Mouse (Mus musculus) gastrocnemius, postnatal 14 days (tissue): ENCODE measurements around the gene 3425401B19Rik. TPM values are rescaled to one million over a fixed set of nuclear protein-coding genes. Genes with fewer than 3 reads are reported as not detected.

ENCODE experiments used
- DNase-seq: peaks from one replicate; pipeline ENCODE4 v3.0.0; 2021; ENCODE audit warnings: mixed read lengths
- intact Hi-C: fragments of 180-260 bp; cut with DNase I; formaldehyde crosslinking; loops from one replicate; pipeline ENCODE4 v1.15.1; 2025; ENCODE audit warnings: low total_unique reads
- long read RNA-seq, 2 experiments: library from polyadenylated mRNA; stranded (forward); transcript quantifications; one replicate each; pipeline ENCODE4 v2.0.0; 2021
- total RNA-seq, 2 experiments: library from RNA; stranded (reverse); gene quantifications; 2 replicates each; pipeline ENCODE4 v1.2.3; 2021

The 3425401B19Rik gene
- 100 to 1,000 TPM; 214 to 233 TPM for total RNA-seq
- long read RNA-seq, experiment 1, full-length matches to known transcripts, result 5 of 27 reads
- long read RNA-seq, experiment 1, partial matches to known transcripts, result 1 of 27 reads
- long read RNA-seq, experiment 1, other reads (novel, unspliced or antisense), result 21 of 27 reads
- long read RNA-seq, experiment 2, full-length matches to known transcripts, result 6 of 39 reads
- long read RNA-seq, experiment 2, partial matches to known transcripts, result 1 of 39 reads
- long read RNA-seq, experiment 2, other reads (novel, unspliced or antisense), result 32 of 39 reads

DNA sequence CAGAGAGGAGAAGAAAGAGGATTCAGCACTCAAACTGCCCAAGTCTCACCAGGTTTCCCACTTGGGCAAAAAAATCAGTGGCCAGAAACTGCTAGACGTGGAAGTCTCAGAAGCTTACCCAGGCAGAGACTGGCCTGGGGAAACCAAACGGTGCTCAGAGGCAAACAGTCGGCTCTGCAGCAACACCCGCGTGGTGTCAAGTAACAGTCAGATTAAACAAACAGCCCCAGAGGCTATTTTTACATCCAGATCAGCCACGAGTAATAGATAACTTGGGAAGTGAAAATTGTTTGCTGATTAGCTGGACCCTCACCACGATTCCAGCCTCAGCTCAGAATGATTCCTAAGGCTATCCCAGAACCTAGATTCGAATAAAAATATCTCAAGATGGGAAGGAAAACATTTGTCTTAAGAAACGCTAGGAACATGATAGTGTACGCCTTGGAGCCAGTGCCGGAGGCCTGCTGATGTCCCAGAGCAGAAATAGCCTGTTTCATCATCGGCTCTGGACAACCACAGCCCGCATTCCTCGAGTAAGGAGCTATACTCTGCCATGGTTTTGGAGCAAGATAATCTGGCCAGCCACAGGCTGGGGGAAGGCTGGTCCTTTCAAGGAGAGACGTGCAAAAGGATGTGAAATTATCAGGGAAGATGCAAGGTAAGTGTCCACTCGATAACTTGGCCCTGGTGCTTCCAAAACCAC is at the start of gene 3425401B19Rik:
TSS of gene 3425401B19Rik (minus strand) at position 170 of the 703 bp plus-strand sequence.
- intact Hi-C loops, result no loop called here
- no peak for DNase-seq

DNA sequence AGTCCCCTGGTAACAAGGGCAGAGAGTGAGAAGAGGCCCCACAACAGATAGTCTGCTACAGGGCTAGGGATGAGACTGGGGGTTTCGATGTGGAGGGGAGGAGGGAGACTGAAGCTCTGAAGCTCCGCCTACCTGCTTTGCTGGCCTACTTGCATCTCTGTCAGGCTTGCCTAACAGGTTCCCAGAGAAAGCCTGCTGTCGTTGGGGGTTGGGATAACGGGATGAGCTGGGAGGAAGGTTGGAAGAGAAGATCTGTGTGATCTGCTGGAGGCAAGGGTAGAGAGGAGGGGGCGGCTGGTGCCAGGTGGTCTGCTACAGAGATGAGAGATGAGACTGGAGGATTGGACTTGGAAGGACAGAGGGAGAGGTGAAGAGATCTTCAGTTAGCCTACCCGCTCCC is 47.9 kb upstream of the 3425401B19Rik start:
- no peak for DNase-seq
- intact Hi-C loops, result no loop called here

DNA sequence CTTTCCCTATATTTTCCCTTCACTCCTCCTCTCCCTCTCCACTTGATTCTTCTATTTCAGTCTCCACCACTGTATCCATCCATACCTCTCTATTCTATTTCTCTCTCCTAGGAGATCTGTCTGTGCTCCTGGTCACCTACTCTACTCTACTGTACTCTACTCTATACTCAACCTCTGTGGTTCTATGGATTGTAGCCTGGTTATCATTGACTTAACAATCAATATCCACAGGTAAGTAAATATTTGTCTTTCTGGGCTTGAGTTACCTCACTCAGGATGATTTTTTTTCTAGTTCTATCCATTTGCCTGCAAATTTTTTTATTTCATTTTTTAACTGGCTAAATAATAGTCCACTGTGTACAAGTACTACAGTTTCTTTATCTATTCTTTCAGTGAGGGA is 41.8 kb upstream of the 3425401B19Rik start:
- intact Hi-C loops, result no loop called here
- DNase-seq, result no peak

DNA sequence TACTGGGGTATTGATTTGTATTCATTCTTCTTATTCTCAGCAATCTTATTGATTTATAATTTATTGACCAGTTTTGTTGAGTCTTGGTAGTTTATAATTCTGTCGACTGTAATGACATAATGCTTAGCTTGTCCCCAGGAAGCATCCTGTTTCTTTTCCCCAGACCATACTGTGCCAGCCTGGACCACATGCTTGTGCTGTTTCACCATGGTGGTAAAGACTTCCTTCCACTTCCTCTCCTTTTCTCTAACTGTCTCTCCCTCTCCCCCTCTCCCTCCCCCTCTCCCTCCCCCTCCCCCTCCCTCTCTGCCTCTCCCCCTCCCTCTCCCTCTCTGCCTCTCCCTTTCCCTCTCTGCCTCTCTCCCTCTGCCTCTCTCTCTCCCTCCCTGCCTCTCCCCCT is 36.4 kb upstream of the 3425401B19Rik start:
- DNase-seq, result no peak
- intact Hi-C loops, result no loop called here

DNA sequence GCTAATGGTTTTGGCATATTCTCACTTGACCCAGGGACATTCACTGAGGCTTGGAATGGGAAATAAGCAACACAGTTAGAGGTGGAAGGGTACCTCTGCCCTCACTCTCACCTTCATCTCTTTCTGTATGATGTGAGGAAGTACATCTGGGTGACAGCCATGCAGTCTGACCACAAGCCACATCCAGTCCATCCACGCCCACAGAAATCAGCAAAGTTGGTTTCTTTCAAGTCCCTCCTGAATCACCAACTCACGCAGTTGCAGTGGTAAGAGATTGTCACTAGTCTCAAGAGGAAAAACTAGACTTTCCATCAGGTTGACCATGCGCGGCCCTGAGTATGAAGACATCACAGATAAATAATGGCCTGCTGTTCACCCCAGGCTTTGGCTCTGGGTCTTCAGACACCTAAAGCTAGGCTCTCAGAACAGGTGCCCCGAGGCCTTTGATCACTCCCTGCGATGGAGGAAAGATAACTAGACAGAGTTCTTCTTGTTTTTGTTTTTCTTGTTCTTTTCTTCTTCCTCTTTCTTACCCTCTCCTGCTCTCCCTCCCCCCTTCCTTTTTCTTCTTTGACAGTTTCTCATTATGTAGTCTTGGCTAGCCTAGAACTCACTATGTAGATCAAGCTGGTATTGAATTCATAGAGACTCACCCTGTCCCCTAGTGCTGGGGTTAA is 31.8 kb upstream of the 3425401B19Rik start:
- DNase-seq, result no peak

DNA sequence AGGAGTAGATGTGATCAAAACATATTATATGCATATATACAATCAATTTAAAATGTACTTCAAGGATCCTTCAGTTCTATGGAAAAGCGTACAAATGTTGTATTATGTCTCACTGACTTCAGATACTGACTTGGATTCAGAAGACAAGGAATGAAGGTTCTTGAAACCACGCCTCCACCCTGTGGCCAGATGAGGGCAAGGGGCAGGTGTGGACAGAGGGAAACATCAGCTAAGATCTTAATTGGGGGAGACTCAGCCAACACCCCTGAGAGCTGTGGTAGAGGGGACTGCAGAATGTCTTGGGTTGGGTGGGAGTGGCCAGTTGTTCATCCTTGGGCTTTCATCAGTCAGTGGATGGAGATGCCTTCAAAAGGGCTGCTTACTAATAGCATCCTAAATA is 30.4 kb upstream of the 3425401B19Rik start:
- DNase-seq, result no peak
- intact Hi-C loops, result loop anchor here (10.0 kb wide), 1 partner anchor 91 kb away; no protein-coding TSS in a partner anchor

More for the DNA sequence above, 31.8 kb upstream of the 3425401B19Rik start:
- intact Hi-C loops, result loop anchor here (10.0 kb wide), 1 partner anchor 92 kb away; no protein-coding TSS in a partner anchor

DNA sequence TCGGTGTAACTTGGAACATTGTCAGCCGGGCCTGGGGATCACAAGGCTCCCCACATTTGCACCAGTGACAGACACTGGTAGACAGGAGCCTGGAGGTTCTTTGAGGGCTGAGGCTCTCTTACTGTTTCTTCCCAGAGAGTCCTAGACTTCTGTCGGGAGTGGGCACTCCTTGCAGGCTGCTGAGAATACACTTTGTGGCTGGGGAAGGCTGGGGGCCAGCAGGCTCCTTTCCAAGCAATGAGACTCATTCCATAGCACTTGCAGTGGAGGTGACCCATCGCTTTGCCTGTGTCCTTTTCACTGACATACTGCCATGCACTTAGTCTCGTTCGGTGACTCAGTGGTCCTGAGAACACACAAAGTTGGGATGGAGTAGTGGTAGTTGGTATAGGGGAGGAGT is 30.0 kb upstream of the 3425401B19Rik start:
- no peak for DNase-seq
- intact Hi-C loops, result loop anchor here (10.0 kb wide), 1 partner anchor 90 kb away; no protein-coding TSS in a partner anchor

DNA sequence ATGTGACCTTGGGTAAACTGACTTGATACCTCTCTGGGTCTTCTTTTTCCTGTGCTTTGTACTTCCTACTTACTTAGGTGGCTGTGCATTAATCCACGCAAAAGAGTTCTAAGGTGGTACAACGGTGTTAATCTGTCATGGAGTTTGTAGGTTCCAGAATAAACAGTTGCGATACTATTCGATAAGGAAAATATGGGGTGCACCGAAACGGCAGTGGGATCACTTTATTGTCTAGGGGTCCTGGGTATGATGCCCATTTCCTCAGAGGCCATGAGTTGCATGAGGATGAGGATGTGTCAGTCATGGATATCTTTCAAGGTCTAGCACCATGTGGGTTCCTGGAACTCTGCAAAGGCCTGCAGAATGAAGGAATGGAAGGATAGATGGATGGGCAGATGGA is 24.8 kb upstream of the 3425401B19Rik start:
- no peak for DNase-seq
- intact Hi-C loops, result loop anchor here (5.0 to 10.0 kb wide), 2 partner anchors 48 to 85 kb away; no protein-coding TSS in a partner anchor

DNA sequence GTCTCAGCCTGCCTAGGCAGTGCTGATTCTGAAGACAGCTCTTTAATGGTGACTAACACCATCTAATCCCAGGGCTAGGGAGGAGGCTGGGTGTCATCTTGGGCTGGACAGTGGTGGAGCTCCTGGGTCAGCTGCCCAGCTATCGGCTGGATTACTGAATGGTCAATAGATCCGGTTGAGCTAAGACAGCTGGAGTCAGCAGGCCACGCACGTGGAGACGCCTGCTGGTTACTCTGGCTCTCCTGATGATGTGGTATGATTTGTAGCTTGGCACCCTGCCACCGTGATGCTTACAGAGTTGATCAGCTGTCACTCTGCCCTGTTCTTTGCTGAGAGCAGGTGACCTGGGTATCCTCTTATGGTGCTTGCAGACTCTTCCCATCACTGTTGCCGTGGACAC is 23.7 kb upstream of the 3425401B19Rik start:
- intact Hi-C loops, result no loop called here
- DNase-seq, result peak; percentile 69

DNA sequence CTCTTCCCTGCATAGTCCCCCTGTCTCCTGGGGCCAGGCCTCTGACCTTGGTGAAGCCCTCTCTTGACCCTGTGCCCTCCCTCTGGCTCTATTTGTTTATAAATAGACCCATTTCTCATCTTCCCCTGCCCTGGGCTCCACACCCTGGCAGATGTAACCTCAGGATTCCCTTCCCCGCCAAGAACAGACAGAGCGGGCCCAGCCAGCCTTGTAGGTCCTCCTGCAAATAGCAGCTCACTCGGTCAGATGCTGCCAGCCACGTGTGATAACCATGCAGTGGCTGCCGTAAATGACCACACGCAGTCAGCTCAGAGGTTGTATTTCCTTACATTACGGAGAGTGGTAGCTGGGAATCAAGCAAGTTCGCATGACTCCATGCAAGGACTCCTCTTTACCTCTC is 22.8 kb upstream of the 3425401B19Rik start:
- intact Hi-C loops, result no loop called here
- peak; percentile 64 for DNase-seq

DNA sequence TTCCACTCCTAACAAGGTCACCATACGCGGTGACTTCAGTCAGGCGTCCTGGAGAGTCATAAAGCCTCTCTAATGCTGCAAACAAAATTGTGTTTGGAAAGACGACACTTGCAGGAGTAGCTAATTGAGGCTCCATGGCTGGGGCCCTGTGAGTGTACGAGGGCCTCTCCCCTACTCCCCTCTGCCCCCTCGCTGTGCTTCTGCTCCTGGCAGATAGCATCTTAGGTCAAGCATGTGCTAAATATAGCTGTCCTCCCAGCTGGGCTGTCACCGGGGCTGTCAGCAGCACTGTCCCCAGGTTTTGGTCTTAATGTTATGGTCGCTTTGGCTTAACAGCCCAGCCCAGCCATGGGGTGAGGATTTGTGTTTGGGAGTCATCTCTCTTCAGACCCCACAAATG is 15.9 kb upstream of the 3425401B19Rik start:
- peak; percentile 39 for DNase-seq
- intact Hi-C loops, result no loop called here

DNA sequence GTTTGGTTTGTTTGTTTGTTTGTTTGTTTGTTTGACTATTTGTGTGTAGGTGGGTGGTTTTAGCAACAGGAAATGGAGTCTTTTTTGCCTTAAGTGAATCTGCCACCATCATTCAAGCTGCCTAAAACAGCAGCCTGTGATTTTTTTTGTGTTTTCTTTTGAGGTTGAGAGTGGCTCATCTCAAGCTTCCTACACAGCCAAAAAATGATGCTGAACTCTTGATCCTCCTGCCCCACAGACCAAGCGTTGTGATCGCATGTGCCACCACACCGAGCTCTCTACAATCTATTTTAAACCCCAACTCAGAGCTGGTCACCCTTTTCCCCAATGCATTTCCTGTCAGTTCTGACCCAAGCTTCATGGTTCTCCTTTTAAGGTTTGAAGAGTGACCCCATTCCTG is 13.5 kb upstream of the 3425401B19Rik start:
- no peak for DNase-seq
- intact Hi-C loops, result no loop called here

DNA sequence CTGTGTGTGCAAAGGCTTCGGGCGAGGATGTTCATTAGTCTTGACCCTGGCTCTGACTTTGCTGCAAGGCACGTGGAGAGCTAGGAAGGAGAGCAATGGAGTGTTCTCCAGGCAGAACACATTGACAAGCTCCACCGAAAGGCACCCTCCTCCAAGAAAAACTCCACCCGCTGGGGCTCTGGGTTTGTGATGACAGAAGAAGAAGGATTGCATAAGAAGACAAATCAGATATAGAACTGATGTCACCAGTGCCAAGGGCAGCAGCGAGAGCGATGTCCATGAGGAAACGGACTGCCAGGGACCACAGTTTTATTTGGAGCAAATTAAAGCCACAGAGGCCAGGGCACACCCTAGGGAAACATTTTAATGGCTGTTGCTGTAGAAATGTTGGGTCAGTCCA is 12.7 kb upstream of the 3425401B19Rik start:
- intact Hi-C loops, result no loop called here
- no peak for DNase-seq

DNA sequence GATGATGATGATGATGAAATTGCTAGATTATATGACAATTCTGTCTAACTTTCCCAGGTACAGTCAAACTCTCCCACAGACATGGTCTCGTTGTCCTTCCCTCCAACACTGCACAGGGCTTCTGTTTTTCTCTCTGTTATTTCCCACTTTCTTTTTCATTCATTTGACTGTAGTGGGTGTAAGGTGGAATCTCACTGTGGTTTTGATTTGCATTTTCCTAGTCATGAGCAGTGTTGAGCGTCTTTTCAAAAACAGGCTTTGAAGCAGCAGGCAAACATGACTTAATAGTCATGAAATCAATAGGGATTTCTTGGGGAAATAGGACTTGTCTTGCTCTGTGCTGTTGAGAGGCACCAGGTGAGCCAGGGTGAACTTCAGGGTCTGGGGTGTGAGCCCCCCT is 11.3 kb upstream of the 3425401B19Rik start:
- intact Hi-C loops, result no loop called here
- DNase-seq, result no peak

DNA sequence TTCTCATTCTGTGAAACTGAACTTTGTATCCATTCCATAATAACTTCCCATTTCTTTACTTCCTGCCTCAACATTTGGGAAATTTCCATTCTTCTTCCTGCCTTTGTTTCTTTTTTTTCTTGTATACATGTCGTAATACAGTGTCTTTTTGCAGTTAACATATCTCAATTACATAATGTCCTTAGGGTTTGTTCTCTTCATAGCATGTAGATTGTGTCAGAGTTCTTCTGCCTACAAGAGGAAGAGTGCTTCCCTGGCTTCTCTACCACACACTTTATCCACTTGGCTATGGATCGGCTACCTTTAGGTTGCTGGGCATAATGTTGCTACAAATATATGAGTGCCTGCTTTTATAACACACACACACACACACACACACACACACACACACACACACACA is 10.8 kb upstream of the 3425401B19Rik start:
- no peak for DNase-seq
- intact Hi-C loops, result no loop called here

DNA sequence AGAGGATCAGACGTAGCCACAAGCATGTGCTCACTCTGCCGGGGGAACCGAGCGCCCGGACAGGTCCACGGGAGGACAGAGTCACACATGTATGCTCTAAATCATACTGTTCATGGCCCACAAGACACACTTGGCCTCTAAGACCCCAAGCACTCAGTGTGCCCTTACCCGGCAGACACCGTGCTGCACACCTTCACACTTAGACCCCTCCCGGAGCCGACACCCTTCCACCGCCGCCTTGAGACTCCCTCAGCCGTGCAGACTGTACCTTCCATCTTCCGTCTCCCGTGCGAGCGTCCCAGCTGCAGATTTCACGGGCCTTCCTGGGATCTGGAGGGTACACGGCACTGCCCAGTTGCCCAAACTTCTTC is 373 bp downstream of the 3425401B19Rik start:
- DNase-seq, result no peak
- intact Hi-C loops, result no loop called here

DNA sequence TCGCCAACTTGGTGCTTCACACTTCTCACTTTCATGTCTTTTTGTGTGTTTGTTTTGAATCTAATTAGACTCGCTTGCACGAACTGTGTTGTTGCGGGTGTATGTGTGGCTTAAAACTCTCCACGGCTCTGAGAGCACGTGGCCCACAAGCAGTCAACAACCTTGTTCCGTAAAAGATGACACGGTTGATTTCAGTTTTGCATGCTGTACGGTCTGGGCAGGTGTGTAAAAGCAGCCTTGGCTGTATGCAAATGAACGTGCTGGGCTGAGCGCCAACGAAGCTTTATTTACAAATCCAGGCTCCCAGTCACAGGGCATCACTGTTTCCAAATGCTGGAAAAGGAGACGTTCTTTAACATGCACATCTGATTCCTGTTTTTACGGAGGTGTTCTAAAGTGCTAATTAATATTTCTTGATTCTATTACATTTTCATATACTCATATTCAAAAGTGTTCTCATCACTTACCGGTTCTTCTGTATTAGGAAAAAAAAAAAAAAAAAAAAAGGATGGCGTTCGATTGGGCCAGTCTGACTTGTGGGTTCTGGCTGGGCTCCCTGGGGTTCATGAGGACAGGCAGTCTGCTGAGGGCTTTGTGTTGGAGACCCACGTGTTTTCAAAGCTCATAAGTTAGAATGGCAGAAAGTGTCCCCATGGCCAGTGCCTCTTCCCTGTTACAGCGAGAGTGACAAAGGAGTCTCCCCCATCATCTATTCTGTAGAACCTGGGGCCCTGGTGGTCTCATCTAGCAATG is 935 bp downstream of the 3425401B19Rik start:
- no peak for DNase-seq
- intact Hi-C loops, result no loop called here

DNA sequence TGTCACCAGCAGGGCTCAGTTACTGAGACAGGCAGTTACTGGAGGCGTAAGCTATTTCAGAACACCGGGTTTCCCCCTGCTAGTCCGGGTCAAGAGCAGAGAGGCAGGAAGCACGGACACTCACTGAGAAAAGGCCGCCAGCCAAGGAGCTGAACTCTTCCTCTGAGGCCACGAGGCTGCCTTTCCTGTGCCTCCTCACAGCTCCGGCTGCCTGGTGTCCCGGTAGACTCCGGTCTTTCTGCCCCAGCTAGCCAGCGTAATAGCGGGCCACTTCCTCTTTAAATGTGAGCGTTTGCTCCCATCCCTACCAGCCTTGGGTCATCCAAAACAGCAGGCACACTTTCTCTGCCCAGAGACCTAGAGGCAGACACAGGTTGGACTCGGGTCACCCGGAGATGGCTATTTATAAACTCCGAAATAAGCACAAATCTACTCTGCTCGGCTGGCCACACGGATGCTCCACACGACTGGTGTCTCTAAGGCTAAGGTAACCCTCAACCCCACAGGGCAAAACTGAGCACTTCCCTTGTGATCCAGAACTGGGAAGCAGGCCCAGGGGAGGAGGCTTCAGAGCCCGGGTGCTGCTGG is 1.7 kb downstream of the 3425401B19Rik start:
- intact Hi-C loops, result no loop called here
- peak; percentile 63 for DNase-seq

DNA sequence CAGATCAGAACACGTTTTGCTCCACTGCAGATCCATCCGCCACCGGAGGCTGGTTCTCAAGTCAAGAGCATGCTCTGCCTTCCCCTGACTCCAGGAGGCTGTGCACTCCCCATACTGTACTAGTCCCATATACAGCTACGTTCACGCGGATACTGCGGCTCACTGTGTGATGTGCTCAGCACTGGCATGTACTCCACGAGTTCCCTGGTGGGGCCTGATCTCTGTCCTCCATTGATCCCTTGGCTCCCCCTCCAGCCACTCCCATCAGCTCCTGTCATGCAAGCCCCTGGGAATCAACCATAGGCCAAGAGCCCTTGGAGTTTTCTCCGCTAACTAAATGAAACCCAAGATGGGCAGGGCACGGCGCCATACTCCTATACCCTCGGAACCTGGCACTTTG is 2.6 kb downstream of the 3425401B19Rik start:
- no peak for DNase-seq
- intact Hi-C loops, result no loop called here
